Mouse (Mus musculus): ENCODE results near the gene Pask.

GRCm38 (mm10) chr1:93379117-93379516 is 35.8 kb upstream of the Pask start:
- TF ChIP-seq EP300 (optimal IDR thresholded peaks at IDR 0.05) (no peak), CTCF (IDR thresholded peaks at IDR 0.05; ENCODE audit: low read depth) (0 out of 2 replicates have a peak, but pooled peaks have one; percentile 21)
